Mouse (Mus musculus) bone marrow, adult 2 months (tissue): ENCODE results near the gene Stox1. TPM values are rescaled to one million over a fixed set of nuclear protein-coding genes. Genes with fewer than 3 reads are reported as not detected.

Source experiments
- H3K27ac ChIP-seq: fragments of 200-500 bp; 2 replicates; pipeline ENCODE4 v1.5.1; 2012; ENCODE audit warnings: low read depth, mild to moderate bottlenecking, control low read depth, inconsistent platforms, low read length; ENCODE audit not compliant: control insufficient read depth, poor library complexity, insufficient read depth
- H3K4me1 ChIP-seq: fragments of 200-500 bp; 2 replicates; pipeline ENCODE4 v1.6.1; 2011; ENCODE audit warnings: low read length; ENCODE audit not compliant: control insufficient read depth, insufficient read depth
- H3K4me3 ChIP-seq: fragments of 200-500 bp; replicated peaks from 2 replicates; pipeline ENCODE3; 2011; ENCODE audit warnings: mild to moderate bottlenecking, low read depth, low read length, control low read depth; ENCODE audit not compliant: control insufficient read depth
- CTCF ChIP-seq: fragments of 200-500 bp; IDR thresholded peaks from 2 replicates; pipeline ENCODE4 v1.5.1; 2011; ENCODE audit warnings: low read length, control low read depth; ENCODE audit not compliant: control insufficient read depth, insufficient read depth
- POLR2A ChIP-seq: fragments of 200-500 bp; IDR thresholded peaks from 2 replicates; pipeline ENCODE4 v1.6.1; 2011; ENCODE audit warnings: low read depth, mild to moderate bottlenecking, control low read depth, low read length, borderline replicate concordance; ENCODE audit not compliant: control insufficient read depth
- WGBS: fragments of 180-500 bp; shearing (Covaris S2); methylation state at CpG from one replicate; pipeline ENCODE4 v1.1.7; 2018; 5-methylcytosine and 5-hydroxymethylcytosine counted together
- polyA plus RNA-seq: library from polyadenylated mRNA; stranded (reverse); fragments of >200 nt; gene quantifications from 2 replicates; pipeline ENCODE4 v1.2.4, GENCODE M21; 2011; ENCODE audit warnings: low replicate concordance; ENCODE audit not compliant: missing spikeins, insufficient read depth, insufficient read length

The Stox1 gene
- polyA plus RNA-seq, 1 experiment, result 0.57 TPM

GRCm38 (mm10) chr10:62713457-62713856 lies 12.5 kb downstream of the Stox1 start:
- no peak for TF ChIP-seq POLR2A
- H3K4me3 ChIP-seq, result no peak overlapping the region
- H3K27ac ChIP-seq, result no peak overlapping the region
- H3K4me1 ChIP-seq, result no peaks in the 10 kb centered on the region
- 75% methylated on average over 10 of the region's 10 CpGs for WGBS

DNA sequence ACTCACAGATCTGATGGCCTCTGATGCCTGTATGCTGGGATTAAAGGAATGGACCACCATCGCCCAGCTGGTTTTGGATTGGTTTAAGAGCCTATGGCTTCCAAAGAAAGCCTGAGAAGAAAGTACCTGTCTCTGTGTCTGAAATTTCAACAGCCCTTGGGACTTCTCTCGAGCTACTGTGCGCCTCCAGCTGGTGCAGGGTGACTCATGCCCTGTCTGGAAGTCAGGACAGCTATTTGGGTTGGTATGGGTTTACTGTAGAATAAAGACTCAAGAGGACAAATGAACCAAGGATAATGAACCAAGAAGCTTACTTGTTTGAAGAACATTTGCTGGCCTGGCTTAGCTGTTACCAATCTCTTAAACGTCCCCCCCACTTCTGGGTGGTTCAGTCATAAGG lies 22.3 kb downstream of the Stox1 start:
- 63% methylated on average over 4 of the region's 4 CpGs for WGBS
- Histone ChIP-seq H3K4me1 (no peaks in the 10 kb centered on the region), H3K27ac (no peak overlapping the region), H3K4me3 (no peak overlapping the region)
- TF ChIP-seq CTCF, result no peak
- no peak for TF ChIP-seq POLR2A

DNA sequence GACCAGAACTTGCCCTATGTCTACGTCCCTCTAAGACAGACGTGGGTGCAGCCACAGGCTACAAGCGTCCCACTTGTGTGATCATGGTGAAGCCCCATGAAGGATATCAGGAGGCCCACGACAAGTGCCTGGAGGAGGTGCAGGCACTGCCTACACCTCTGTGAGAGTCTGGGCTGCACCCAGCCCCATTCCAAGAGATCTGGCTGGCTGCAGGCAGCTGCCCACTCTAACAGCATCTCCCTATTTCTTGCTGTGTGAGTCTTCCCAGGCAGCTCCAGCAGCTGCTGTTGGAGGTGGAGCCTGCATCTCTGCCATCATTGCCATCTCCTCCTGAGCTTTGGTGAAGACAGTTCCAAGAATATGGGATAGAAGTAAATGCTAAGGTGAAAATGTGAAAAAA lies 23.5 kb downstream of the Stox1 start:
- Histone ChIP-seq H3K4me1 (no peaks in the 10 kb centered on the region), H3K27ac (no peak overlapping the region), H3K4me3 (no peak overlapping the region)
- 77% methylated on average over 4 of the region's 4 CpGs for WGBS
- TF ChIP-seq CTCF (no peak), POLR2A (no peak)

DNA sequence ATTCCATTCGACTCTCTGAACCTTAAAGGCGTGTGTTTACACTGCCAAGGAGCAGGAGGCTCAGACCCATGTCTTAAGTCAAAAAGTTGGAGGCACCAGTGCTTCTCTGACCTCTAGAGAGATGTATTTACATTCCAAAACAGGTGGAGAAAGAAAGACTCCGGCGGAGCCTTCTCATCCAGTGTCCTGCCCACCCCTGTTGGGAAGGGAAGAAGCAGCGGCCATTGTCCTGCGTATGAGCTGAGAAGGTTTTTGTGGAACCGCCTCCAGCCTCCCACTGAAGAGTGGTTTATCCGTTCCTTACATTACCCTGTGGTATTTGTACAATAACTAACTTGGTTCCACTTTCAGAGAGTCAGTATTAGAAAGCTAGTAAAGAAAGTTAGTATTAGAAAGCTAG lies 33.2 kb downstream of the Stox1 start:
- Histone ChIP-seq H3K27ac (no peak overlapping the region), H3K4me1 (no peaks in the 10 kb centered on the region), H3K4me3 (no peak overlapping the region)
- WGBS, result 84% methylated on average over 8 of the region's 8 CpGs
- TF ChIP-seq POLR2A, result no peak
- no peak for TF ChIP-seq CTCF

- TF ChIP-seq POLR2A (no peak), CTCF (no peak)
- WGBS, result 79% methylated on average over 3 of the region's 3 CpGs
- H3K27ac ChIP-seq, result no peak overlapping the region
- H3K4me3 ChIP-seq, result no peak overlapping the region
- H3K4me1 ChIP-seq, result no peaks in the 10 kb centered on the region
Measured at GRCm38 (mm10) chr10:62692244-62692643, 33.7 kb downstream of the Stox1 start.

GRCm38 (mm10) chr10:62687032-62687674 lies 38.8 kb downstream of the Stox1 start:
- Histone ChIP-seq H3K4me1 (no peaks in the 10 kb centered on the region), H3K27ac (no peak overlapping the region), H3K4me3 (no peak overlapping the region)
- WGBS, result 84% methylated on average over 15 of the region's 15 CpGs
- no peak for TF ChIP-seq CTCF
- TF ChIP-seq POLR2A, result no peak

GRCm38 (mm10) chr10:62683043-62683442 lies 42.9 kb downstream of the Stox1 start:
- peak; percentile 38; the same call in 1 of the 2 replicates for TF ChIP-seq CTCF
- TF ChIP-seq POLR2A, result no peak
- H3K4me3 ChIP-seq, result no peak overlapping the region
- H3K27ac ChIP-seq, result no peak overlapping the region
- H3K4me1 ChIP-seq, result no peaks in the 10 kb centered on the region
- 47% methylated on average over 5 of the region's 5 CpGs for WGBS

DNA sequence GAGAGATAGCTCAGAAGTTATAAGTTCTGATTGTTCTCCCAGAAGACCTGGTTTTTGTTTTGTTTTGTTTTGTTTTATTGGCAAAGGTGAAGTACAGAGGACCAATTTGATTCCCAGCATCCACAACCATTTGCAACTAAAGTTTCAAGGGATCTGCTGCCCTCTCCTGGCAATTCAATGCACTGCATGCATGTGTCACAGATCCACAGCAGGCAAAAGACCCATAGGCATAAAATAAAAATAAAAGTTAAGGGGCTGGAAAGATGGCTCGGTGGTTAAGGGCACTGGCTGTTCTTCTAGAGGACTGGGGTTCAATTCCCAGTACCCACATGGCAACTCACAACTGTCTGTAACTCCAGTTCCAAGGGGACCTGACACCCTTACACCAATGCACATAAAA lies 46.1 kb downstream of the Stox1 start:
- Histone ChIP-seq H3K4me3 (no peak overlapping the region), H3K4me1 (no peaks in the 10 kb centered on the region), H3K27ac (no peak overlapping the region)
- 50% methylated on average over 1 of the region's 1 CpGs for WGBS
- TF ChIP-seq POLR2A (no peak), CTCF (peak; percentile 19; the same call in 1 of the 2 replicates)

- Histone ChIP-seq H3K4me3 (no peak overlapping the region), H3K27ac (no peak overlapping the region), H3K4me1 (no peaks in the 10 kb centered on the region)
- WGBS, result 79% methylated on average over 5 of the region's 5 CpGs
- TF ChIP-seq CTCF (no peak), POLR2A (no peak)
Measured at GRCm38 (mm10) chr10:62677329-62677728, 48.6 kb downstream of the Stox1 start.
